Mouse (Mus musculus): ENCODE data around the gene Meox1. TPM values are rescaled to one million over a fixed set of nuclear protein-coding genes. Genes with fewer than 3 reads are reported as not detected.

Gene Meox1
- polyA plus RNA-seq, 1 experiment from 2014 or later, result 13.6 TPM

GRCm38 (mm10) chr11:101896546-101897361 is 2.6 kb upstream of the Meox1 start:
- ATAC-seq (replicated peaks; ENCODE audit: low FRiP score), result peak; percentile 84
- no peak overlapping the region for H3K4me3 ChIP-seq (replicated peaks)
- peaks cover 64% of the 10 kb centered on the region for H3K4me1 ChIP-seq
- peaks cover 42% of the 10 kb centered on the region for H3K27me3 ChIP-seq
- H3K27ac ChIP-seq, result peak overlapping the region; percentile 76
- no peak overlapping the region for H3K9ac ChIP-seq
- H3K4me2 ChIP-seq, result no peak overlapping the region
- WGBS, result 10% methylated on average over 13 of the region's 13 CpGs
- no peaks in the 10 kb centered on the region for H3K36me3 ChIP-seq
- H3K9me3 ChIP-seq (replicated peaks), result no peaks in the 10 kb centered on the region; the same call in 1 of the 2 replicates

GRCm38 (mm10) chr11:101893560-101893959 is 614 bp downstream of the Meox1 start:
- Histone ChIP-seq H3K36me3 (no peaks in the 10 kb centered on the region), H3K9me3 (replicated peaks) (no peaks in the 10 kb centered on the region), H3K9ac (no peak overlapping the region), H3K4me1 (peaks cover 81% of the 10 kb centered on the region), H3K4me3 (replicated peaks) (peak overlapping the region; percentile 17), H3K4me2 (peak overlapping the region; percentile 40), H3K27me3 (peaks cover 56% of the 10 kb centered on the region), H3K27ac (peak overlapping the region; percentile 37)
- 16% methylated on average over 15 of the region's 15 CpGs for WGBS
- ATAC-seq (replicated peaks; ENCODE audit: low FRiP score), result no peak

GRCm38 (mm10) chr11:101891451-101891850 is 2.7 kb downstream of the Meox1 start:
- no peak for ATAC-seq (replicated peaks; ENCODE audit: low FRiP score)
- H3K4me3 ChIP-seq (replicated peaks), result peak overlapping the region; percentile 16
- H3K36me3 ChIP-seq, result no peaks in the 10 kb centered on the region
- no peak overlapping the region for H3K9ac ChIP-seq
- no peaks in the 10 kb centered on the region for H3K9me3 ChIP-seq (replicated peaks)
- peaks cover 75% of the 10 kb centered on the region for H3K4me1 ChIP-seq
- H3K27ac ChIP-seq, result peak overlapping the region; percentile 45; the same call in 1 of the 2 replicates
- peaks cover 53% of the 10 kb centered on the region for H3K27me3 ChIP-seq
- 3% methylated on average over 11 of the region's 11 CpGs for WGBS
- H3K4me2 ChIP-seq, result peak overlapping the region; percentile 40

GRCm38 (mm10) chr11:101889781-101890180 is 4.4 kb downstream of the Meox1 start:
- Histone ChIP-seq H3K9me3 (replicated peaks) (no peaks in the 10 kb centered on the region), H3K4me1 (peaks cover 73% of the 10 kb centered on the region), H3K9ac (no peak overlapping the region), H3K36me3 (no peaks in the 10 kb centered on the region), H3K4me2 (peak overlapping the region; percentile 52), H3K27me3 (peaks cover 39% of the 10 kb centered on the region), H3K27ac (no peak overlapping the region), H3K4me3 (replicated peaks) (peak overlapping the region; percentile 24)
- no peak for ATAC-seq (replicated peaks; ENCODE audit: low FRiP score)
- 3% methylated on average over 13 of the region's 13 CpGs for WGBS

- no peak overlapping the region for H3K4me3 ChIP-seq (replicated peaks)
- peaks cover 70% of the 10 kb centered on the region for H3K4me1 ChIP-seq
- no peak overlapping the region for H3K27ac ChIP-seq
- no peaks in the 10 kb centered on the region for H3K9me3 ChIP-seq (replicated peaks)
- no peak for ATAC-seq (replicated peaks; ENCODE audit: low FRiP score)
- no peaks in the 10 kb centered on the region for H3K36me3 ChIP-seq
- no peak overlapping the region for H3K9ac ChIP-seq
- no peak overlapping the region for H3K4me2 ChIP-seq
- WGBS, result 56% methylated on average over 6 of the region's 6 CpGs
- H3K27me3 ChIP-seq, result peaks cover 35% of the 10 kb centered on the region
Measured at GRCm38 (mm10) chr11:101888820-101889219, 5.4 kb downstream of the Meox1 start.

GRCm38 (mm10) chr11:101886436-101886835 is 7.7 kb downstream of the Meox1 start:
- Histone ChIP-seq H3K4me2 (no peak overlapping the region), H3K36me3 (no peaks in the 10 kb centered on the region), H3K4me3 (replicated peaks) (no peak overlapping the region), H3K27me3 (peaks cover 25% of the 10 kb centered on the region), H3K9ac (no peak overlapping the region), H3K9me3 (replicated peaks) (no peaks in the 10 kb centered on the region), H3K27ac (no peak overlapping the region), H3K4me1 (peaks cover 73% of the 10 kb centered on the region)
- 67% methylated on average over 12 of the region's 12 CpGs for WGBS
- ATAC-seq (replicated peaks; ENCODE audit: low FRiP score), result no peak

GRCm38 (mm10) chr11:101885881-101886319 is 8.3 kb downstream of the Meox1 start:
- peaks cover 25% of the 10 kb centered on the region for H3K27me3 ChIP-seq
- WGBS, result 61% methylated on average over 6 of the region's 6 CpGs
- no peak overlapping the region for H3K9ac ChIP-seq

GRCm38 (mm10) chr11:101885232-101885631 is 8.9 kb downstream of the Meox1 start:
- Histone ChIP-seq H3K9ac (no peak overlapping the region), H3K36me3 (no peaks in the 10 kb centered on the region), H3K27me3 (peaks cover 19% of the 10 kb centered on the region; the same call in 1 of the 2 replicates), H3K27ac (peak overlapping the region; percentile 63), H3K4me3 (replicated peaks) (no peak overlapping the region), H3K4me1 (peaks cover 77% of the 10 kb centered on the region), H3K4me2 (no peak overlapping the region), H3K9me3 (replicated peaks) (no peaks in the 10 kb centered on the region)
- no peak for ATAC-seq (replicated peaks; ENCODE audit: low FRiP score)
- 42% methylated on average over 6 of the region's 6 CpGs for WGBS

More at GRCm38 (mm10) chr11:101885881-101886319, 8.3 kb downstream of the Meox1 start:
- Histone ChIP-seq H3K27ac (peak overlapping the region; percentile 63), H3K9me3 (replicated peaks) (no peaks in the 10 kb centered on the region), H3K4me2 (no peak overlapping the region), H3K36me3 (no peaks in the 10 kb centered on the region), H3K4me1 (peaks cover 73% of the 10 kb centered on the region), H3K4me3 (replicated peaks) (no peak overlapping the region)
- ATAC-seq (replicated peaks; ENCODE audit: low FRiP score), result no peak

GRCm38 (mm10) chr11:101883911-101884310 is 10.3 kb downstream of the Meox1 start:
- Histone ChIP-seq H3K27ac (0 out of 2 replicates have a peak overlapping the region, but pooled peaks have one; percentile 25), H3K4me2 (no peak overlapping the region), H3K9me3 (replicated peaks) (no peaks in the 10 kb centered on the region), H3K4me1 (peaks cover 72% of the 10 kb centered on the region), H3K36me3 (no peaks in the 10 kb centered on the region), H3K27me3 (peaks cover 11% of the 10 kb centered on the region; the same call in 1 of the 2 replicates), H3K4me3 (replicated peaks) (no peak overlapping the region), H3K9ac (no peak overlapping the region)
- no peak for ATAC-seq (replicated peaks; ENCODE audit: low FRiP score)
- WGBS, result 73% methylated on average over 2 of the region's 2 CpGs

- WGBS, result 70% methylated on average over 11 of the region's 11 CpGs
- no peaks in the 10 kb centered on the region for H3K9me3 ChIP-seq (replicated peaks)
- ATAC-seq (replicated peaks; ENCODE audit: low FRiP score), result no peak
- H3K27ac ChIP-seq, result peak overlapping the region; percentile 82; the same call in 1 of the 2 replicates
- peaks cover 11% of the 10 kb centered on the region; the same call in 1 of the 2 replicates for H3K27me3 ChIP-seq
- H3K36me3 ChIP-seq, result no peaks in the 10 kb centered on the region
- H3K9ac ChIP-seq, result no peak overlapping the region
- H3K4me3 ChIP-seq (replicated peaks), result no peak overlapping the region
- H3K4me2 ChIP-seq, result no peak overlapping the region
- peaks cover 74% of the 10 kb centered on the region for H3K4me1 ChIP-seq
Measured at GRCm38 (mm10) chr11:101882500-101883290, 11.5 kb downstream of the Meox1 start.

GRCm38 (mm10) chr11:101881604-101882071 is 12.5 kb downstream of the Meox1 start:
- WGBS, result 4% methylated on average over 24 of the region's 24 CpGs
- Histone ChIP-seq H3K4me2 (peak overlapping the region; percentile 72), H3K4me1 (peaks cover 66% of the 10 kb centered on the region), H3K36me3 (no peaks in the 10 kb centered on the region), H3K9me3 (replicated peaks) (no peaks in the 10 kb centered on the region), H3K27ac (peak overlapping the region; percentile 82), H3K27me3 (peaks cover 11% of the 10 kb centered on the region; the same call in 1 of the 2 replicates), H3K9ac (peak overlapping the region; percentile 47; the same call in 1 of the 2 replicates), H3K4me3 (replicated peaks) (peak overlapping the region; percentile 38)
- peak; percentile 52 for ATAC-seq (replicated peaks; ENCODE audit: low FRiP score)
